Mouse (Mus musculus): ENCODE data around the gene Mrpl9. TPM values are rescaled to one million over a fixed set of nuclear protein-coding genes. Genes with fewer than 3 reads are reported as not detected.

Gene Mrpl9
- total RNA-seq, 2 experiments from 2014 or later, result 70.7 to 70.9 TPM

Other genes with a start within 250 kb of the Mrpl9 start
- not detected for gene Gm5286, start 246.6 kb upstream of the Mrpl9 start, total RNA-seq (2021)
- not detected for gene Gm4778, start 179.3 kb upstream of the Mrpl9 start, total RNA-seq (2021)
- gene Them4, start 133.2 kb upstream of the Mrpl9 start, total RNA-seq (2021), result 10 to 100 TPM; 17.5 TPM
- not detected for gene Them5, start 101.2 kb upstream of the Mrpl9 start, total RNA-seq (2021)
- gene C2cd4d, start 80.9 kb upstream of the Mrpl9 start, total RNA-seq (2021), result not detected
- gene Rorc, start 70.5 kb upstream of the Mrpl9 start, total RNA-seq (2021), result 10 to 100 TPM; 22.3 to 38.7 TPM
- under 1 TPM; 0.06 to 0.08 TPM for gene Lingo4, start 44.8 kb upstream of the Mrpl9 start, total RNA-seq (2021)
- 1 to 10 TPM; 3.2 to 3.6 TPM for gene Tdrkh, start 30.0 kb upstream of the Mrpl9 start, total RNA-seq (2021)
- gene Oaz3, start 597 bp downstream of the Mrpl9 start, total RNA-seq (2021), result not detected
- gene Celf3, start 35.0 kb downstream of the Mrpl9 start, total RNA-seq (2021), result not detected
- gene Riiad1, start 37.0 kb downstream of the Mrpl9 start, total RNA-seq (2021), result under 1 TPM in 1 of 2 experiments, not detected in 1; 0.75 TPM
- gene Snx27, start 139.4 kb downstream of the Mrpl9 start, total RNA-seq (2021), result 10 to 100 TPM; 26.9 to 28.0 TPM
- gene Gm10972, start 199.8 kb downstream of the Mrpl9 start, total RNA-seq (2021), result not detected
- gene Tuft1, start 215.6 kb downstream of the Mrpl9 start, total RNA-seq (2021), result 1 to 10 TPM; 2.5 to 3.0 TPM

Measured in heart, postnatal 25 days (tissue).